Mouse (Mus musculus) CH12.LX (cell line): Measurements from ENCODE around the gene Chchd6. TPM values are rescaled to one million over a fixed set of nuclear protein-coding genes. Genes with fewer than 3 reads are reported as not detected.

Experiments
- DNase-seq: peaks from one replicate; pipeline ENCODE4 v3.0.0-alpha.2; 2013; ENCODE audit errors: extremely low read depth
- H3K27ac ChIP-seq: 2 replicates; pipeline ENCODE4 v1.5.1; 2012; ENCODE audit warnings: low read depth, mild to moderate bottlenecking, control low read depth, moderate library complexity; ENCODE audit not compliant: insufficient read depth
- H3K27me3 ChIP-seq: replicated peaks from 2 replicates; pipeline ENCODE3; 2012; ENCODE audit warnings: inconsistent platforms
- H3K36me3 ChIP-seq, 2 experiments: replicated peaks in 1 of 2; 2 replicates each; pipeline versions ENCODE3 to v1.6.1; 2012; ENCODE audit warnings: inconsistent platforms in 1 of 2, low read length in 1 of 2, mild to moderate bottlenecking in 1 of 2, mixed read lengths in 1 of 2, moderate library complexity in 1 of 2; ENCODE audit not compliant: control insufficient read depth in 1 of 2, insufficient read depth in 1 of 2
- H3K4me1 ChIP-seq, 2 experiments: 2 replicates each; pipeline ENCODE4 v1.6.1; 2012; ENCODE audit warnings: inconsistent platforms in 1 of 2, moderate library complexity in 1 of 2; ENCODE audit not compliant: insufficient read depth in 2 of 2, control insufficient read depth in 1 of 2
- H3K4me2 ChIP-seq: 2 replicates; pipeline ENCODE4 v1.6.1; 2012; ENCODE audit warnings: low read depth, mild to moderate bottlenecking, control low read depth; ENCODE audit not compliant: poor library complexity, insufficient read depth, severe bottlenecking
- H3K4me3 ChIP-seq, 3 experiments: fragments of 150-350 bp in 1 of 3; sonication (generic) in 1 of 3; replicated peaks in 1 of 3; 2 replicates each; pipeline versions ENCODE3 to v1.5.1; 2011 to 2012; ENCODE audit warnings: low read depth in 2 of 3, low read length in 2 of 3, mild to moderate bottlenecking in 2 of 3, moderate library complexity in 2 of 3, control low read depth in 1 of 3, improper control_type of control experiment in 1 of 3, inconsistent platforms in 1 of 3, mixed read lengths in 1 of 3; ENCODE audit not compliant: poor library complexity in 1 of 3
- H3K79me2 ChIP-seq: replicated peaks from 2 replicates; pipeline ENCODE4 v1.6.1; 2012; ENCODE audit warnings: mild to moderate bottlenecking, moderate library complexity; ENCODE audit not compliant: control insufficient read depth, poor library complexity, insufficient read depth, severe bottlenecking; ENCODE audit errors: extremely low read depth
- H3K9ac ChIP-seq: 2 replicates; pipeline ENCODE4 v1.6.1; 2012; ENCODE audit warnings: low read depth, mild to moderate bottlenecking, control low read depth, moderate library complexity; ENCODE audit not compliant: insufficient read depth
- H3K9me3 ChIP-seq: replicated peaks from 2 replicates; pipeline ENCODE3; 2012; ENCODE audit warnings: low read length, inconsistent platforms, mixed read lengths
- BHLHE40 ChIP-seq: IDR thresholded peaks from 2 replicates; pipeline ENCODE4 v1.6.1; 2011; ENCODE audit warnings: mild to moderate bottlenecking, low read depth, low read length, improper control_type of control experiment
- CHD1 ChIP-seq: IDR thresholded peaks from 2 replicates; pipeline ENCODE4 v1.6.1; 2012; ENCODE audit warnings: low read depth, low read length, improper control_type of control experiment, inconsistent platforms
- CHD2 ChIP-seq: IDR thresholded peaks from 2 replicates; pipeline ENCODE4 v1.6.1; 2011; ENCODE audit warnings: low read length, improper control_type of control experiment
- CTCF ChIP-seq, 2 experiments: IDR thresholded peaks in 1 of 2; conservative IDR thresholded peaks in 1 of 2; 2 replicates each; pipeline ENCODE4 v1.5.1; 2011 to 2012; ENCODE audit warnings: low read depth in 2 of 2, low read length in 2 of 2, improper control_type of control experiment in 1 of 2, inconsistent platforms in 1 of 2, mild to moderate bottlenecking in 1 of 2, moderate library complexity in 1 of 2
- E2F4 ChIP-seq: IDR thresholded peaks from 2 replicates; pipeline ENCODE4 v1.6.1; 2011; ENCODE audit warnings: low read depth, low read length, improper control_type of control experiment; ENCODE audit not compliant: insufficient replicate concordance
- ELF1 ChIP-seq: IDR thresholded peaks from 2 replicates; pipeline ENCODE4 v1.6.1; 2014; ENCODE audit warnings: low read depth, mild to moderate bottlenecking, inconsistent platforms, low read length, improper control_type of control experiment
- EP300 ChIP-seq: IDR thresholded peaks from 2 replicates; pipeline ENCODE4 v1.6.1; 2011; ENCODE audit warnings: low read length, improper control_type of control experiment
- ETS1 ChIP-seq: conservative IDR thresholded peaks from 2 replicates; pipeline ENCODE4 v1.6.1; 2012; ENCODE audit warnings: low read depth, mild to moderate bottlenecking, inconsistent platforms, low read length, improper control_type of control experiment, moderate library complexity
- GABPA ChIP-seq: IDR thresholded peaks from 2 replicates; pipeline ENCODE4 v1.6.1; 2012; ENCODE audit warnings: low read depth, low read length, improper control_type of control experiment, inconsistent platforms; ENCODE audit not compliant: insufficient replicate concordance
- HCFC1 ChIP-seq: IDR thresholded peaks from 2 replicates; pipeline ENCODE4 v1.6.1; 2012; ENCODE audit warnings: low read depth, mild to moderate bottlenecking, inconsistent platforms, low read length, improper control_type of control experiment
- IRF4 ChIP-seq: IDR thresholded peaks from 2 replicates; pipeline ENCODE4 v1.6.1; 2014; ENCODE audit warnings: low read depth, mild to moderate bottlenecking, inconsistent platforms, low read length, improper control_type of control experiment
- JUN ChIP-seq: IDR thresholded peaks from 2 replicates; pipeline ENCODE4 v1.6.1; 2011; ENCODE audit warnings: low read depth, mild to moderate bottlenecking, low read length, improper control_type of control experiment, moderate library complexity; ENCODE audit not compliant: insufficient read depth
- JUND ChIP-seq: conservative IDR thresholded peaks from 2 replicates; pipeline ENCODE4 v1.6.1; 2011; ENCODE audit warnings: low read depth, low read length, improper control_type of control experiment
- KAT2A ChIP-seq: IDR thresholded peaks from 2 replicates; pipeline ENCODE4 v1.6.1; 2012; ENCODE audit warnings: low read length, improper control_type of control experiment, inconsistent platforms; ENCODE audit not compliant: insufficient replicate concordance
- MAFK ChIP-seq: IDR thresholded peaks from 2 replicates; pipeline ENCODE4 v1.6.1; 2011; ENCODE audit warnings: low read length, improper control_type of control experiment; ENCODE audit not compliant: insufficient replicate concordance
- MAX ChIP-seq: IDR thresholded peaks from 2 replicates; pipeline ENCODE4 v1.6.1; 2011; ENCODE audit warnings: low read length, improper control_type of control experiment
- MAZ ChIP-seq: IDR thresholded peaks from 2 replicates; pipeline ENCODE4 v1.6.1; 2012; ENCODE audit warnings: low read depth, mild to moderate bottlenecking, inconsistent platforms, low read length, improper control_type of control experiment, moderate library complexity
- MEF2A ChIP-seq: IDR thresholded peaks from 2 replicates; pipeline ENCODE4 v1.6.1; 2014; ENCODE audit warnings: low read depth, mild to moderate bottlenecking, inconsistent platforms, low read length, improper control_type of control experiment, borderline replicate concordance
- MXI1 ChIP-seq: IDR thresholded peaks from 2 replicates; pipeline ENCODE4 v1.6.1; 2011; ENCODE audit warnings: mild to moderate bottlenecking, low read depth, low read length, improper control_type of control experiment
- MYC ChIP-seq: IDR thresholded peaks from 2 replicates; pipeline ENCODE4 v1.6.1; 2011; ENCODE audit warnings: low read depth, mild to moderate bottlenecking, improper control_type of control experiment, low read length
- NELFE ChIP-seq: IDR thresholded peaks from 2 replicates; pipeline ENCODE4 v1.6.1; 2011; ENCODE audit warnings: low read depth, low read length, improper control_type of control experiment
- NRF1 ChIP-seq: IDR thresholded peaks from 2 replicates; pipeline ENCODE4 v1.6.1; 2014; ENCODE audit warnings: low read depth, mild to moderate bottlenecking, inconsistent platforms, low read length, improper control_type of control experiment, moderate library complexity
- PAX5 ChIP-seq: IDR thresholded peaks from 2 replicates; pipeline ENCODE4 v1.6.1; 2012; ENCODE audit warnings: low read length, inconsistent platforms, mixed read lengths
- POLR2A ChIP-seq: IDR thresholded peaks from 2 replicates; pipeline ENCODE4 v1.6.1; 2011; ENCODE audit warnings: low read depth, mild to moderate bottlenecking, improper control_type of control experiment, low read length
- POLR2AphosphoS2 ChIP-seq: IDR thresholded peaks from 2 replicates; pipeline ENCODE4 v1.6.1; 2011; ENCODE audit warnings: low read depth, low read length, improper control_type of control experiment
- RAD21 ChIP-seq: IDR thresholded peaks from 2 replicates; pipeline ENCODE4 v1.6.1; 2011; ENCODE audit warnings: low read depth, mild to moderate bottlenecking, low read length, improper control_type of control experiment, moderate library complexity
- RCOR1 ChIP-seq: conservative IDR thresholded peaks from 2 replicates; pipeline ENCODE4 v1.6.1; 2012; ENCODE audit warnings: low read depth, mild to moderate bottlenecking, inconsistent platforms, low read length, improper control_type of control experiment
- SIN3A ChIP-seq: IDR thresholded peaks from 2 replicates; pipeline ENCODE4 v1.6.1; 2012; ENCODE audit warnings: low read length, improper control_type of control experiment, inconsistent platforms
- SMC3 ChIP-seq: IDR thresholded peaks from 2 replicates; pipeline ENCODE4 v1.6.1; 2011; ENCODE audit warnings: low read depth, low read length, improper control_type of control experiment
- TBP ChIP-seq: conservative IDR thresholded peaks from 2 replicates; pipeline ENCODE4 v1.6.1; 2011; ENCODE audit warnings: low read depth, low read length, improper control_type of control experiment
- TCF12 ChIP-seq: IDR thresholded peaks from 2 replicates; pipeline ENCODE4 v1.6.1; 2014; ENCODE audit warnings: low read depth, mild to moderate bottlenecking, inconsistent platforms, low read length, improper control_type of control experiment
- UBTF ChIP-seq: IDR thresholded peaks from 2 replicates; pipeline ENCODE4 v1.6.1; 2012; ENCODE audit warnings: low read depth, mild to moderate bottlenecking, inconsistent platforms, low read length, improper control_type of control experiment, moderate library complexity
- USF1 ChIP-seq: IDR thresholded peaks from 2 replicates; pipeline ENCODE4 v1.6.1; 2014; ENCODE audit warnings: low read depth, mild to moderate bottlenecking, inconsistent platforms, low read length, improper control_type of control experiment
- USF2 ChIP-seq: conservative IDR thresholded peaks from 2 replicates; pipeline ENCODE4 v1.6.1; 2011; ENCODE audit warnings: low read depth, low read length, improper control_type of control experiment
- ZC3H11A ChIP-seq: IDR thresholded peaks from 2 replicates; pipeline ENCODE4 v1.6.1; 2012; ENCODE audit warnings: low read depth, mild to moderate bottlenecking, inconsistent platforms, low read length, improper control_type of control experiment
- ZKSCAN1 ChIP-seq: IDR thresholded peaks from 2 replicates; pipeline ENCODE4 v1.6.1; 2012; ENCODE audit warnings: low read depth, inconsistent platforms, low read length, improper control_type of control experiment, borderline replicate concordance
- ZMIZ1 ChIP-seq: IDR thresholded peaks from 2 replicates; pipeline ENCODE4 v1.6.1; 2012; ENCODE audit warnings: low read depth, mild to moderate bottlenecking, inconsistent platforms, low read length, improper control_type of control experiment
- ZNF384 ChIP-seq: IDR thresholded peaks from 2 replicates; pipeline ENCODE4 v1.6.1; 2012; ENCODE audit warnings: low read depth, low read length, improper control_type of control experiment, inconsistent platforms
- dilution Hi-C: fragments of 300-500 bp; cut with MboI; formaldehyde crosslinking; loops from 2 replicates; pipeline ENCODE4 v1.14.3; 2020; ENCODE audit warnings: low sequenced_read_pairs; ENCODE audit not compliant: extremely low pct_unique_long_range_greater_than_20kb, extremely low pct_ligation_motif_present
- in situ Hi-C: fragments of 300-500 bp; cut with MboI; formaldehyde crosslinking; loops from 3 replicates; pipeline ENCODE4 v1.14.3; 2019; ENCODE audit warnings: low sequenced_read_pairs, low pct_ligation_motif_present, low pct_unique_long_range_greater_than_20kb, mixed read lengths
- polyA plus RNA-seq: library from polyadenylated mRNA; unstranded; fragments of >175 nt; gene quantifications from 2 replicates; pipeline ENCODE4 v1.2.1, GENCODE M21; 2012; ENCODE audit warnings: low read depth; ENCODE audit not compliant: insufficient read length
- total RNA-seq, 2 experiments: library from RNA; depleted of rRNA; stranded (reverse); fragments of 300-350 nt in 1 of 2; fragments of >200 nt in 1 of 2; gene quantifications; 2 replicates each; pipeline ENCODE4 v1.2.3; 2012 to 2014

The Chchd6 gene
- total and polyA plus RNA-seq, 3 experiments: 33.3 to 41.5 (median 41.3) TPM

- Histone ChIP-seq H3K27me3 (peaks cover 3% of the 10 kb centered on the region), H3K36me3 (no peaks in the 10 kb centered on the region), H3K79me2 (no peaks in the 10 kb centered on the region), H3K9me3 (no peaks in the 10 kb centered on the region), H3K4me1 (peaks cover 0 to 10% of the 10 kb centered on the region in 2 experiments; a peak in 3 of 4 replicates), H3K4me3 (peak overlapping the region; percentile 24 to 60 (median 58)), H3K9ac (peak overlapping the region; percentile 14), H3K27ac (peak overlapping the region; percentile 55), H3K4me2 (peak overlapping the region; percentile 85)
- in situ Hi-C loops (no loop called here), dilution Hi-C loops (no loop called here)
- TF ChIP-seq USF2: no peak
- TF ChIP-seq RCOR1: no peak
- no peak for TF ChIP-seq ZKSCAN1
- TF ChIP-seq MAZ: no peak
- TF ChIP-seq E2F4: no peak
- TF ChIP-seq GABPA: no peak
- no peak for TF ChIP-seq JUND
- TF ChIP-seq CTCF (conservative IDR thresholded peaks at IDR 0.05 in 1 of 2, IDR thresholded peaks at IDR 0.05 in 1 of 2; ENCODE audit: low read depth in 2 of 2, low read length in 2 of 2): no peak
- TF ChIP-seq POLR2A: no peak
- peak; percentile 39; the same call in 1 of the 2 replicates for TF ChIP-seq BHLHE40
- no peak for TF ChIP-seq TBP
- TF ChIP-seq CHD2: 0 out of 2 replicates have a peak, but pooled peaks have one; percentile 21
- TF ChIP-seq POLR2AphosphoS2: no peak
- no peak for TF ChIP-seq ETS1
- no peak for TF ChIP-seq MAFK
- no peak for TF ChIP-seq ZNF384
- TF ChIP-seq JUN: no peak
- no peak for TF ChIP-seq PAX5
- no peak for TF ChIP-seq USF1
- no peak for TF ChIP-seq EP300
- no peak for TF ChIP-seq KAT2A
- no peak for TF ChIP-seq TCF12
- TF ChIP-seq SIN3A: peak; percentile 10; the same call in 1 of the 2 replicates
- peak; percentile 46; the same call in 1 of the 2 replicates for TF ChIP-seq NELFE
- peak; percentile 86 for TF ChIP-seq MXI1
- TF ChIP-seq ELF1: peak; percentile 28; the same call in 1 of the 2 replicates
- TF ChIP-seq HCFC1: no peak
- TF ChIP-seq NRF1: no peak; the same call in 1 of the 2 replicates
- TF ChIP-seq ZMIZ1: no peak; the same call in 1 of the 2 replicates
- TF ChIP-seq IRF4: 0 out of 2 replicates have a peak, but pooled peaks have one; percentile 36
- no peak for TF ChIP-seq UBTF
- TF ChIP-seq ZC3H11A: no peak
- no peak for TF ChIP-seq CHD1
- TF ChIP-seq SMC3: 0 out of 2 replicates have a peak, but pooled peaks have one; percentile 4
- TF ChIP-seq MAX: no peak
- no peak for TF ChIP-seq MEF2A
- TF ChIP-seq RAD21: no peak
- no peak; the same call in 1 of the 2 replicates for TF ChIP-seq MYC
- peak; percentile 94 for DNase-seq
Observed at GRCm38 (mm10) chr6:89644271-89645075, 49.0 kb upstream of the Chchd6 start.
